Mouse (Mus musculus): Measurements from ENCODE around the gene Nxt1. TPM values are rescaled to one million over a fixed set of nuclear protein-coding genes. Genes with fewer than 3 reads are reported as not detected.
A peak's percentile ranks its signal among the peaks of the same experiment; 100 is the strongest.

Nxt1 gene
- polyA plus RNA-seq, 1 experiment from 2014 or later, result 76.4 TPM

- H3K27ac ChIP-seq, result no peak overlapping the region
- H3K9me3 ChIP-seq, result no peaks in the 10 kb centered on the region
- no peaks in the 10 kb centered on the region for H3K4me1 ChIP-seq
- no peaks in the 10 kb centered on the region for H3K36me3 ChIP-seq
- 96% methylated on average over 1 of the region's 1 CpGs for whole genome bisulfite sequencing
- no peak overlapping the region for H3K9ac ChIP-seq
- ATAC-seq (ENCODE audit: low FRiP score, low read depth), result no peak
- H3K4me3 ChIP-seq, result no peak overlapping the region
- no peak overlapping the region for H3K4me2 ChIP-seq (replicated peaks)
- H3K27me3 ChIP-seq (replicated peaks), result no peaks in the 10 kb centered on the region
These were observed 8.9 kb upstream of the Nxt1 start for GRCm38 (mm10) chr2:148663458-148663857.

- Histone ChIP-seq H3K4me2 (replicated peaks) (peak overlapping the region; percentile 90), H3K4me1 (peaks cover 45% of the 10 kb centered on the region), H3K27me3 (replicated peaks) (no peaks in the 10 kb centered on the region), H3K36me3 (peaks cover 18% of the 10 kb centered on the region), H3K4me3 (peak overlapping the region; percentile 42), H3K9me3 (no peaks in the 10 kb centered on the region), H3K27ac (peak overlapping the region; percentile 46; the same call in 1 of the 2 replicates), H3K9ac (0 out of 2 replicates have a peak overlapping the region, but pooled peaks have one; percentile 26)
- WGBS, result 6% methylated on average over 26 of the region's 26 CpGs
- ATAC-seq (ENCODE audit: low FRiP score, low read depth), result peak; percentile 51
These were observed 5.4 kb downstream of the Nxt1 start for GRCm38 (mm10) chr2:148677801-148678200.

GRCm38 (mm10) chr2:148679346-148679745, 6.9 kb downstream of the Nxt1 start:
- 2% methylated on average over 9 of the region's 9 CpGs for WGBS
- Histone ChIP-seq H3K4me1 (peaks cover 33% of the 10 kb centered on the region), H3K27me3 (replicated peaks) (no peaks in the 10 kb centered on the region), H3K4me2 (replicated peaks) (peak overlapping the region; percentile 90), H3K9me3 (no peaks in the 10 kb centered on the region), H3K4me3 (peak overlapping the region; percentile 18; the same call in 1 of the 2 replicates), H3K27ac (peak overlapping the region; percentile 23; the same call in 1 of the 2 replicates), H3K36me3 (peaks cover 28% of the 10 kb centered on the region), H3K9ac (no peak overlapping the region)
- peak; percentile 3 for ATAC-seq (ENCODE audit: low FRiP score, low read depth)

GRCm38 (mm10) chr2:148680775-148681291, 8.4 kb downstream of the Nxt1 start, which contains the start of gene Gzf1:
Gzf1 (plus strand) TSS chr2:148681023.
- peak within 1 kb of the TSS; percentile 53; the same call in 1 of the 2 replicates for H3K27ac ChIP-seq
- H3K9me3 ChIP-seq, result no peaks in the 10 kb centered on the region
- peak within 1 kb of the TSS; percentile 71 for H3K4me3 ChIP-seq
- H3K36me3 ChIP-seq, result peaks cover 31% of the 10 kb centered on the region
- peak within 1 kb of the TSS; percentile 71 for H3K9ac ChIP-seq
- H3K4me1 ChIP-seq, result peaks cover 33% of the 10 kb centered on the region
- peak; percentile 91 for ATAC-seq (ENCODE audit: low FRiP score, low read depth)
- peak within 1 kb of the TSS; percentile 90 for H3K4me2 ChIP-seq (replicated peaks)
- under 1% methylated on average over 39 of the region's 39 CpGs for WGBS
- H3K27me3 ChIP-seq (replicated peaks), result no peaks in the 10 kb centered on the region

- Histone ChIP-seq H3K27ac (0 out of 2 replicates have a peak overlapping the region, but pooled peaks have one; percentile 53), H3K36me3 (peaks cover 30% of the 10 kb centered on the region), H3K4me3 (peak overlapping the region; percentile 71), H3K9me3 (no peaks in the 10 kb centered on the region), H3K4me2 (replicated peaks) (peak overlapping the region; percentile 90), H3K27me3 (replicated peaks) (no peaks in the 10 kb centered on the region), H3K9ac (peak overlapping the region; percentile 71), H3K4me1 (peaks cover 33% of the 10 kb centered on the region)
- peak; percentile 70 for ATAC-seq (ENCODE audit: low FRiP score, low read depth)
- 12% methylated on average over 17 of the region's 17 CpGs for WGBS
These were observed 9.1 kb downstream of the Nxt1 start for GRCm38 (mm10) chr2:148681461-148681891.

GRCm38 (mm10) chr2:148683031-148683430, 10.6 kb downstream of the Nxt1 start:
- no peak for ATAC-seq (ENCODE audit: low FRiP score, low read depth)
- Histone ChIP-seq H3K4me2 (replicated peaks) (no peak overlapping the region), H3K27me3 (replicated peaks) (no peaks in the 10 kb centered on the region), H3K9me3 (no peaks in the 10 kb centered on the region), H3K36me3 (peaks cover 40% of the 10 kb centered on the region), H3K4me3 (no peak overlapping the region), H3K27ac (no peak overlapping the region), H3K9ac (no peak overlapping the region), H3K4me1 (peaks cover 32% of the 10 kb centered on the region)
- WGBS, result 94% methylated on average over 1 of the region's 1 CpGs

GRCm38 (mm10) chr2:148684972-148685371, 12.6 kb downstream of the Nxt1 start:
- WGBS, result 97% methylated on average over 2 of the region's 2 CpGs
- Histone ChIP-seq H3K36me3 (peaks cover 55% of the 10 kb centered on the region), H3K4me3 (no peak overlapping the region), H3K27me3 (replicated peaks) (no peaks in the 10 kb centered on the region), H3K4me2 (replicated peaks) (no peak overlapping the region), H3K9ac (no peak overlapping the region), H3K4me1 (peaks cover 14% of the 10 kb centered on the region), H3K27ac (no peak overlapping the region), H3K9me3 (no peaks in the 10 kb centered on the region)
- no peak for ATAC-seq (ENCODE audit: low FRiP score, low read depth)

GRCm38 (mm10) chr2:148685709-148686108, 13.3 kb downstream of the Nxt1 start:
- no peak for ATAC-seq (ENCODE audit: low FRiP score, low read depth)
- H3K4me3 ChIP-seq, result no peak overlapping the region
- WGBS, result 86% methylated on average over 3 of the region's 3 CpGs

GRCm38 (mm10) chr2:148686862-148687261, 14.5 kb downstream of the Nxt1 start:
- no peak for ATAC-seq (ENCODE audit: low FRiP score, low read depth)
- Histone ChIP-seq H3K27ac (no peak overlapping the region), H3K4me3 (no peak overlapping the region), H3K4me2 (replicated peaks) (no peak overlapping the region), H3K4me1 (peaks cover 5% of the 10 kb centered on the region), H3K27me3 (replicated peaks) (no peaks in the 10 kb centered on the region), H3K9ac (no peak overlapping the region), H3K36me3 (peaks cover 74% of the 10 kb centered on the region), H3K9me3 (no peaks in the 10 kb centered on the region)
- 98% methylated on average over 1 of the region's 1 CpGs for WGBS

More at GRCm38 (mm10) chr2:148685709-148686108, 13.3 kb downstream of the Nxt1 start:
- no peak overlapping the region for H3K27ac ChIP-seq
- peaks cover 63% of the 10 kb centered on the region for H3K36me3 ChIP-seq
- H3K4me1 ChIP-seq, result peaks cover 10% of the 10 kb centered on the region
- H3K9ac ChIP-seq, result no peak overlapping the region
- H3K9me3 ChIP-seq, result no peaks in the 10 kb centered on the region
- H3K27me3 ChIP-seq (replicated peaks), result no peaks in the 10 kb centered on the region
- no peak overlapping the region for H3K4me2 ChIP-seq (replicated peaks)

- no peak for ATAC-seq (ENCODE audit: low FRiP score, low read depth)
- H3K4me3 ChIP-seq, result no peak overlapping the region
- WGBS, result 90% methylated on average over 5 of the region's 5 CpGs
- peaks cover 81% of the 10 kb centered on the region for H3K36me3 ChIP-seq
- H3K4me2 ChIP-seq (replicated peaks), result no peak overlapping the region
- no peak overlapping the region for H3K27ac ChIP-seq
- H3K9ac ChIP-seq, result no peak overlapping the region
- no peaks in the 10 kb centered on the region for H3K9me3 ChIP-seq
- H3K4me1 ChIP-seq, result no peaks in the 10 kb centered on the region
- no peaks in the 10 kb centered on the region for H3K27me3 ChIP-seq (replicated peaks)
These were observed 15.6 kb downstream of the Nxt1 start for GRCm38 (mm10) chr2:148687971-148688370.

- H3K9ac ChIP-seq, result no peak overlapping the region
- H3K27ac ChIP-seq, result no peak overlapping the region
- ATAC-seq (ENCODE audit: low FRiP score, low read depth), result no peak
- 96% methylated on average over 6 of the region's 6 CpGs for WGBS
- no peak overlapping the region for H3K4me2 ChIP-seq (replicated peaks)
- H3K36me3 ChIP-seq, result peaks cover 75% of the 10 kb centered on the region
- no peaks in the 10 kb centered on the region for H3K27me3 ChIP-seq (replicated peaks)
- no peaks in the 10 kb centered on the region for H3K9me3 ChIP-seq
- H3K4me3 ChIP-seq, result no peak overlapping the region
- H3K4me1 ChIP-seq, result no peaks in the 10 kb centered on the region
These were observed 17.2 kb downstream of the Nxt1 start for GRCm38 (mm10) chr2:148689444-148690140.

- Histone ChIP-seq H3K9me3 (no peaks in the 10 kb centered on the region), H3K36me3 (peaks cover 76% of the 10 kb centered on the region), H3K4me3 (no peak overlapping the region), H3K27me3 (replicated peaks) (no peaks in the 10 kb centered on the region), H3K9ac (no peak overlapping the region), H3K4me2 (replicated peaks) (no peak overlapping the region), H3K27ac (no peak overlapping the region), H3K4me1 (no peaks in the 10 kb centered on the region)
- ATAC-seq (ENCODE audit: low FRiP score, low read depth), result no peak
- WGBS, result 95% methylated on average over 3 of the region's 3 CpGs
These were observed 17.9 kb downstream of the Nxt1 start for GRCm38 (mm10) chr2:148690291-148690690.

All from neural tube, embryonic 12.5 days (tissue).